Mouse (Mus musculus): ENCODE measurements around the gene Trpt1.
"Not testable (repeated sequence)": the region's sequence is repeated elsewhere in the genome, so short reads cannot be mapped to it uniquely, and the experiment has no call there.

Trpt1 gene

GRCm38 (mm10) chr19:6975537-6976521 lies 20.1 kb upstream of the Trpt1 start, which contains the start of gene Plcb3:
Gene Plcb3, minus strand, starts transcription at chr19:6976470.
- peak; percentile 91 for DNase-seq (ENCODE audit: low spot score)

GRCm38 (mm10) chr19:6977759-6978638 lies 17.9 kb upstream of the Trpt1 start:
- DNase-seq (ENCODE audit: low spot score): no peak

- DNase-seq (ENCODE audit: low spot score): no peak
These were observed 17.3 kb upstream of the Trpt1 start for GRCm38 (mm10) chr19:6978639-6978974.

GRCm38 (mm10) chr19:6979001-6979479 lies 16.9 kb upstream of the Trpt1 start:
- peak; percentile 46 for DNase-seq (ENCODE audit: low spot score)

DNA sequence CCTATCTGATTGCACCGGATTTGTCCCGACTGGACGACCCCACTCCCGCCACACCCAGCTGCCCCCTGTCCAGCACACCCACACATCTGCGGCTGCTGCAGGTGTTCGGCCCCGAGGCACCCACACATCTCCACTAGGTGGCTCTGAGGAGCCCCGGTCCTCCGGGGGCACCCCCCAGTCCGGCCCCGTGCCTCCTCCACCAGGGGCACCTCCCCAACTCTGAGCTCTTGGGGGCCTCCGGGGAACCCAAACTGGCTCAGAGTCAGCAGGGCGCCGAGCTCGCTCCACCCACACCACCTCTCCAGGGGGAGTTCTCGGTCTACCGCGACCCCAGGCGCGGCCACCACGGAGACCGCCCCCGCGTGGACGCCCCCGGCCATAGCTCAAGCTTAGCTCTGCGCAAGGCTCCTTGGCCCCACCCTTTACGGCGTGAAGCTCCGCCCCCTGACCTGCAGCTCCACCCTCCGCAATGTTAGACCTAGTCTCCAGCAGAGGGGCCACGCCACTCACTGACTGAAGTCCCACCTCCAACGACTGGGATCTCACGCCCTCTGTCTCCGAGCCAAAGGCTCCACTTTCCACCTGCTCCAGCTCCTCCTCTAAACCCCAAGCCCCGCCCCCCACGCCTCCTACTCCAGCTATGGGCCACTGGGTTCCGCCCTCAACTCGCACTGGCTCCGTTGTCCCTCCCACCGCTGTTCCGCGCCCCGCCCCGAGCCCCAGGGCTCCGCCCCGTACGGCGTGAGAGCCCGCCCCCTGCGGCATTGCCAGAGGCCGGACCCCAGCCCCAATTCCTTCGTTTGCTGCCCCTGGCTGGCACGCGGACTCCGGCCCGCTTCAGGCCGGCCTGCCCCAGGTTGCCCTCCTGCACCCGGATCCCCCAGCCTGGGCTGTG lies 16.2 kb upstream of the Trpt1 start:
- peak; percentile 97 for DNase-seq (ENCODE audit: low spot score)

DNA sequence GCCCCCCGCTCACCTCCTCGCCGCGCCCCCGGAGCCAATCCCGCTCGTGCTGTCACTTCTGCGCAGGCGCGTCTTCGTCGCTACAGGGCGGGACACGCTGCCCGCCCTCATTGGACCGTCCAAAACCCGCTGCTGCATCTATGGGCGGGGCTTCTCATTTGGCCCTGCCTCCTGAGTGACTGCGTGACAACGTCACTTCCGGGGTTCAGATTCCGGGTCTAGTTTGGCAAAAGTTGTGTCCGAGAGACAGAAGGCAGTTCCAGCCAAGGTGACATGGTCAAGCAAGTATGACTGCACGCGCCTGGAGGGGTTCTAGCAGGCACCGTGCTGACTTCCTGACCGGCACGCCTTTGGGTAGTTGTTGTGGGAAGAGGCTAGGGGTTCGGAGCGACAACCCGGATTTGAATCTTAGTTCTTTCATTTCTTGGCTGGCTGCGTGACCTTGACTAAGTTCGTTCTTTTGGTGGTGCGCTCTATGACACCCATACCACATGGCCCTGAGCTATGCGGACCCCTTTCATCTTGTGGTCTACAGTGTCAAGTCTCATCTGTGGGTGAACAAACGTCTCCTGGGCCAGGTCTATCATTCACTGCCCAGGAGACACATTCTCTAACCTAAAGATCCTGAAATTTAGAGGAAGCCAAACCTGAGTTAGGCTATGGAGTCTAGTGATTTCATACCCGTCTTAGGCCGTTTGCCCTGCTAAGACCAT lies 15.4 kb upstream of the Trpt1 start, which contains the start of gene Fkbp2:
Fkbp2 (minus strand) TSS at position 121 of the 713 bp plus-strand sequence.
- DNase-seq (ENCODE audit: low spot score): peak; percentile 96

DNA sequence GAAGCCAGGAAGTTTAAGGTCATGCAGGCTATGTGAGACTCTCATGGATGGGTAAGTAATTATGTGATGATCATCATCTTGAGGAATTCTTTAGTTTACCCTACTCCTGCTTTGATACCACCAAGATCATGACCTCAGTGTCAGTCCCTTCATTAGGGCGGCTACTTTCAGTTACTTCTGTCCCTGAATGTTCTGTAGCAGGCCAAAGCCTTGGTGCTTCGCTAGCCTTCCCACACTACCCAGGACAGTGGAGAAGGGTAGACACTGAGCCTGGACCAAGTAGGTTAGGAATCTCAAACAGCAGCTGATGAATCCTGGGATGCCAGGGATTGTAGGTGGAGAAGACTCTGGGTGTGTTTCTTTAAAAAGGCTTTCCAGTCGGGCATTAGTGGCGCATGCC lies 14.5 kb upstream of the Trpt1 start:
- no peak for DNase-seq (ENCODE audit: low spot score)

DNA sequence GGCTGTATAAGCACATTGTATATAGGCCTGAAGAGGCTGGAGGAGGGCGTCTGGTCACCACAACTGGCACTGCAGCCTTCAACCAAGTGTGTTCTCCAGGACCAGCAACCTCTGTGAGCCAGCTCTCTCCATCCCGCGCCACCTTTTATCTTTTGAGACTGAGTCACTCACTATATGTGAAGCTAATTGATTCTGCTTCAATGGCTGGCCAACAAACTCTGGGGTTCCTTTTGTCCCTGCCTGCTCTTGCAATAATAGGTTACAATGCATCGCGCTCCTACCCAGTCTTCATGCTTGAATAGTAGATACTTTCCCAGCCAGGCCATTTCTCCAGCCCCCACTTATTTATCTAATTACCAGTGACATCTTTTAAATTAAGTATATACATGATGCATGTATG lies 12.3 kb upstream of the Trpt1 start:
- no peak for DNase-seq (ENCODE audit: low spot score)

DNA sequence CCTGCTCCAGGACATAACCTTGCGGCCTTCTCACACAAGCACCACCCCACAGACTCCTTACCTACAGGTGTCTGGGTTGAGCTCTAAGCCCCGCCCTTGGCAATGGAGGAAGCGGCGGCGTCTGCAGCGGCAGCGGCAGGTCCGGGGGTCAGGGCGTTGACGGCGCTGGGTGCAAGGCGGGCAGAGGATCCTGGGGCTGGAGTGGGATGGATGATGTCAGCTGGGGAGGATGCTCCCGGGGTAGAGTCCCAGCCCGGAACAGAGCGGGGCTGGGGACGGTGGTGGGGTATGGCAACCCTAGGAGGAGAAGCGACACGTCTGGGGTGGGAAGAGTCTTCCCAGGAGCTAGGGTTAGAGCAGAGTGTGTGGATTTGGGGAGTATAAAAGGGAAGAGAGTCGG lies 10.6 kb upstream of the Trpt1 start:
- DNase-seq (ENCODE audit: low spot score): no peak

- DNase-seq (ENCODE audit: low spot score): no peak
These were observed 9.8 kb upstream of the Trpt1 start for GRCm38 (mm10) chr19:6985951-6986708.

GRCm38 (mm10) chr19:6987061-6987903 lies 8.6 kb upstream of the Trpt1 start, which contains the start of gene Vegfb:
Gene Vegfb, minus strand, starts transcription at chr19:6987651.
- peak; percentile 39 for DNase-seq (ENCODE audit: low spot score)

DNA sequence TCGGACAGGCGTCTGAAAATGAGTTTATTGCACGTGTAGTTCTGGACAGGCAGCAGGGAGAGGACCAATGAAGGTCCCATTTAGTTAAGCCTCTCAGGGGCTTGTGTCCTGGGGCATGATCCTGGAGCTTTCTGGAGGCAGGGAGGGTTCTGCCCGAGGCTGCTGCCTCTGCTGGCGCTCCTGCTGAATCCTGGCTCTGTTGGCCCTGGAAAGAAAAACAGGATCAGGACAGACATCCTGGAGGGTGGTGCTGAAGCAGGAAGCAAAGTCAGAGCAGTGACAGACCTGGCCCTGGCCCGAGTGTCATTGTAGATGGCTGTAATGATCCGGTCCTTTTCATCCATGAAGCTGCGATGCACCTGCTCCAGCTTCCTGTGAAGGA lies 8.0 kb upstream of the Trpt1 start:
- no peak for DNase-seq (ENCODE audit: low spot score)

DNA sequence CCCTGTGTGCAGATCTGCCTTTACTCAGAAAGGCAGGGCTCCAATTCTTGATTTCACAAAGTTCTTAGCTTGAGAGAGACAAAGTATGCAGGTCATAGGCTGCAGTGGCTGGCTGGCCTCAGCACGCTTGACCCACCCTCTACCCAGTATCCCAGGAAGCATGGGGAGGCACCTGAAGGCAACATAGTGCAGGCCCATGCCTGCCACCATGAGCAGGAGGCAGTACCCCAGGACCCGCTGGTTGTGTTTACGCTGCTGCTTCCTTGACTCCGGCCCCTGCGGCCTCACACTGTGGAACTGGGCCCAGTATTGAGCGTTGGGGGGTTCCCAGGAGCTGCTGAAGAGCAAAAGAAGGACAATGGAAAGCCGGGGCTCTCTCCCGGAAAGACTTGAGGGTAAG lies 6.7 kb upstream of the Trpt1 start:
- DNase-seq (ENCODE audit: low spot score): no peak

GRCm38 (mm10) chr19:6990712-6991111 lies 5.2 kb upstream of the Trpt1 start:
- no peak for DNase-seq (ENCODE audit: low spot score)

DNA sequence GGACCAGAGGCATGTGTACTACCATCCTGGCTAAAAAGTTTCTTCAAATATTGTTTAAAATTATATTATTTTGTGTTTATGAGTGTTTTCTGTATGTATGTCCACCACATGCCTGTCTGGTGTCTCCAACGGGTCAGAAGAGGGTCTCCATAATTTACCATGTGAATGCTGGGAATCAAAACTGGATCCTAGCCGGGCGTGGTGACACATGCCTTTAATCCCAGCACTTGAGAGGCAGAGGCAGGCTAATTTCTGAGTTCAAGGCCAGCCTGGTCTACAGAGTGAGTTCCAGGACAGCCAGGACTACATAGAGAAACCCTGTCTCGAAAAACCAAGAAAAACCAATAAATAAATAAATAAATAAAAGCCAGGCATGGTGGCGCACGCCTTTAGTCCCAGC lies 4.8 kb upstream of the Trpt1 start:
- not testable (repeated sequence) for DNase-seq (ENCODE audit: low spot score)

DNA sequence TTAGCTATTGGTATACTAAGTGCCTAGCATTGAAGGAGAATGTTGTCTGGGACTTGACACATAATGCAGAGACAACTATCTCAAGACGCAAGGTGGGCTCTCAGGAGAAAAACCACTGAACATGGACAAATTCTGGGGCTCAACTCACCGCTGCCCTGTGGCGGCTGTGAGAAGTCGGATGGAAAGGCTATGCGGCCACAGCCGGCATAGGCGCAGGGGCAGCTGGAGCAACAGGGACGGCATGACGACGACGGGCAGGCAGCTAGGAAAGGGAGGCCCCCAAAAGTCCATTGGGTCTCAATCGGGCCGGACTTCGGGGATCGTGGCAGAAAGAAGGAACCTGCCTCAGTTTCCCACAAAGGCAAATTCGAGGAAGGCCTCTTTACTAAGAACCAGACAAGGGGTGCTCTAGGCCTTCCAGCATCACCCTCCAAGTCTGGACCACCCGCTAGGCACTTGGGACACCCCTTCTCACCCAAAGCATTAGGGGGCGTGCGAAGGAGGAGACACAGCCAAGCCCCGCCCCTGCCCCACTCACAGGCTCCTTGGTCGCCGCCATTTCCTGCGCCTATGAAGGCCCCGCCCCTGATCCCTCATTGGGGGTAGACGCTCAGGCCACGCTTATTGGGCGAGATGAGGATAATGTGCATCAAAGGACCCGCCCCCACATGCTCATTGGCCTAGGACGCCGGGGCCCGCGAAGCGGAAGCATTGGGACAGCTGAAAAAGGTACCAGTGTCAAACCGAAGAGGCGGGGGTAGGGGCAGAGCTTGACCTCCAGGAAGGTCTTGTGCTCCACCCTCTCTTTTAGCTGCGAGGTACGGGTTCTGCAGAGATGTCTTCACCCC lies 3.7 kb upstream of the Trpt1 start, which contains the start of gene Dnajc4:
Dnajc4 (minus strand) TSS at position 562 of the 848 bp plus-strand sequence.
- peak; percentile 91 for DNase-seq (ENCODE audit: low spot score)

DNA sequence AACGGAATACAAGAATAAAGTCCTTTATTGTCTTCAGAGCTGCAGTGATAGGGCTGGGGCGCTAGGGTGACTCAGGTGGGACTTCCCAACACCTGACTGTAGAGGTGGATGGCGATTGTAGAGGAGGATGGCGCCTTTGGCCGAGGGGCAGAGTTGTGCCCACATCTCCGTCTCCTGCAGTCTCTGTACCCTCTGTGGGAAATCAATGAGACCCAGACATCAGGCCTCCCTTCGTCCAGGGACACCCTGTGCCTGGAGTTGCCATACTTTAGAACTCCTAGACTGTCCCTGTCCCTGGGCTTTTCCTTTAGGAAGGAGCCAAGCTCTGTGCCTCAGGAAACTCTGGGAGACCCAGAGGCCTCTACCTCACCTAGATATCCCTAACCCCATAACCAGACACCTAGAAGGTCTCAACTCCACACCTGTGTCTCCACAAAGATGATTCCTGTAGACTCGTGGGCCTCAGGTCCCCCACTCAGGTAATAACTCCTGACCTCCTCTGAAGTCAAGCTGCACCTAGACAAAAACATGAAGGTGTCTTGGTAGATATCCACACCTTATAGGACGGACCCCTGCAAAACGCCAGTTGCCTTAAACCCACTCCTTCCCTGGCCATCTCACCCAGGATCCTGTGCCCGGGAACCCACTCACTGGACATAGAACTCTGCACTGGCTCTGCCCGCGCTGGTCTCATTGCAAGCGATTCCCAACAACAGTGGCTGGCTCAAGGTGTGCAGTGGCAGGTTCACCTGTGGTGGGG lies 2.7 kb upstream of the Trpt1 start:
- DNase-seq (ENCODE audit: low spot score): no peak

Data from MN1 (cell line).